Mouse (Mus musculus): ENCODE data around the gene Gm49358.

Gene Gm49358

DNA sequence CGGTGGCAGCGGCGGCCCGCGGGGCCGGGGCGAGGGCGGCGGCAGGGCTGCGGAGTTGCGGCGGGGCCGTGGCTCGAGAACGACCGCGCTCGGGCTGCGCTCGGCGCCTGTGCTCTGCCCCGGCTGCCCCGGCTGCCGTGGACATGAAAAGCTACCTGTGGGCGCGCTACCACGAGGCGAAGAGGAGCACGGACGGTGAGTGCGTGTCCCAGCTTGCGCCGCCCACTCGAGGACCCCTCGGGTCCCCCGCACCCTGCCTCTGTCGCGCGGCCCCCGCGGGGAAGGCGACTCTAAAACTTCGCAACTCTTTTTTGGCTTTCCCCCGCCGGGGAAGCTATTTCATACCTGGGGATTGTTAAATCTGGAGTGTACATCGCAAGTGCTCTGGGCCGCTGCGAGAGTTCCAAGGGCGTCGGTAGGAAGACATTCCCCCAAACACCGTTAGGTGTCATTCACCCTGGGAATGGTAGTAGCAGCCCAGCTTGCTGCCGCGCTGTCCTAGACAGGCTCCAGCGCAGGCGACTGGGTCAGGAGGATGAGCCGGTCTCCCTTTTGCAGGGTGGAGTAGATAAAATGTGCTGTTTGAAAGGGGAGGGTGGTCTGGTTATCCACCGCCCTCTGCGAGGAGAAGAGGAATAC lies 15.5 kb downstream of the Gm49358 start:
- DNase-seq = peak; percentile 36

DNA sequence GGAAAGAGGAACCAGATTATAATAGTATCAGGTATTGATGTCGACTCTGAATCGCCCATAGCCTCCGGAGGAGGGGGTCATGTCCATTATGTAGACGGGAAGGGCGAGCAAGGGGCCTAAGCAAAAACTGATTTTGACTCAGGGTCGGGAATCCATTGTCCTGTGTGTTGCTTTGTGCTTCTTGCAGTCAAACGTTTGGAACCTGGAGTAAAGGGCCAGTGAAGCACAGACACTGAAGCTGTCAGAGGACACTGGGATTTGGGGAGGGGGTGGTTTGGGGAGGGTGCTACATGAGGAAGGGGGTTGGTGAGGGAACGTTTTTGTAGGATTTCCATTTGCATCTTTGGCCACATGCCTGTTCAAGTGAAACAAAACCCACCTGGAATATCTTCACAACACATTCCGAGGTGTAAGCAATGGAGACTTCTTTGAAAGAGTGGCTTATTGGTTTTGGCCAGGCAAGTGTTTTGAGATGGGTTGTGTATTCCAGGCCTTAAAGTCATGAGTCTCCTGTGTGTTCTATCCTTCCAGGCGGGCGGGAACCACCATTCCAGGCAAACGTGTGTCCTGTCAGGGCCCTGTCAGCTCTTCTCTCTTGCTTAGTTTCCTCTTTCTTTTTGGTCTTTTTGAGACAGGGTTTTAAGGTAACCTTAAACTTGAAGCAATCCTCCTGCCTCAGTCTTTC lies 16.2 kb downstream of the Gm49358 start:
- no peak for DNase-seq

DNA sequence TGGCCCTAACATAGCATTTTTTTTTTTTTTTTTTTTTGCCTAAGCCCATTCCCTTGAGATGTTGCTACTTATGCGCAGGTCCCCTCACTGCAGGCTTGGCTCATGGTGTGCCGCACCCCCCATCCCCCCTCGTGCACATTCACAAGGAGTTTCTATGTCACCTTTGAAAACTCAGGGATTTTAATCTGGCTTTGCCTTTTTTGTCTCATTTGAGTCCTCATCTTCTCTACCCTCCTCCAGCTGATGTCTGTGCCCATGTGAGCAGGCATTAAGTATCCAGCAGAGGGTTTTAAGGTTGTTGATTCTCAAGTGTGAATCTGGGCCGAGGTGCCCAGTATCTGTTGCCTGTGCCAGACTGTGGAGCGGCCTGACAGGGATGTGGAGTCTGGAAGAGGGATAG lies 17.9 kb downstream of the Gm49358 start:
- DNase-seq = no peak

GRCm38 (mm10) chr10:86782656-86783055 lies 18.9 kb downstream of the Gm49358 start:
- DNase-seq = no peak

DNA sequence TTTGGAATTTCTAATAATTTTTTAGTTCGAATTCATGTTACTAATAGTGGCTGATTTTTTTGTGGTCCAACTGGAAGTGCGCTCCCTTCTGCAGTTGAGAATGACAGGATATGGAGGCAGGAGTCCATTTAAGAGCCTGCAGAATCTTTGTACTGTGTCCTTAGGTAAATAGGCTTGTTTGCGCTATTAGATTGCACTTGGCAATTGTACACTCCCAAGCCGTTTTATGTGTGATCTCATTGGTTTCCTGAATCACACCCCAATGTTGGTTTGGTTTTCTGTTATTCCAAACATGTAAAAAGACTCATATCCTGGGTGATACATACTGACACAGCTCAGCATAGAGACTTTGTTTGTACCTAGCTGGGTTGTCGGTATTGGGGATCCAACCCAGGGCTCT lies 19.8 kb downstream of the Gm49358 start:
- DNase-seq = no peak

GRCm38 (mm10) chr10:86784126-86784675 lies 20.4 kb downstream of the Gm49358 start:
- no peak for DNase-seq

GRCm38 (mm10) chr10:86785396-86785795 lies 21.6 kb downstream of the Gm49358 start:
- DNase-seq = peak; percentile 51

DNA sequence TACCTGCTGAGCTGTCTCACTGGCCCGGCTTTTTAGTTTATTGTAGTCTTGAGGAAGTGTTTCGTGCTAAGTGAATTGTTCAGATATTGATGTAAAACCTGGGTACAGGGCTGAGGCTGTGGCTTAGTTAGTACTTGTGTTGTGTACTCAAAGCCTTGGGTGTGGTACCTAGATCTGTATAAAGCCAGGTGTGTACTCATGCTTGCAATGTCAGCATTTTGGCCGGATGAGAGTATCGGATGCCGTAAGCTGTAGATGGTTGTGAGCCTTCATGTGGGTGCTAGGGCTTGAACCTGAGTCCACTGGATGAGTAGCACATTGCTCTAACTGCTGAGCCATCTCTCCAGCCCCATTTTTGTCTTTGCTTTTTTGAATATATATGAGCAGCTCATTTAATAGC lies 22.3 kb downstream of the Gm49358 start:
- DNase-seq = no peak

- DNase-seq = no peak
Observed at GRCm38 (mm10) chr10:86788193-86788592, 24.4 kb downstream of the Gm49358 start.

DNA sequence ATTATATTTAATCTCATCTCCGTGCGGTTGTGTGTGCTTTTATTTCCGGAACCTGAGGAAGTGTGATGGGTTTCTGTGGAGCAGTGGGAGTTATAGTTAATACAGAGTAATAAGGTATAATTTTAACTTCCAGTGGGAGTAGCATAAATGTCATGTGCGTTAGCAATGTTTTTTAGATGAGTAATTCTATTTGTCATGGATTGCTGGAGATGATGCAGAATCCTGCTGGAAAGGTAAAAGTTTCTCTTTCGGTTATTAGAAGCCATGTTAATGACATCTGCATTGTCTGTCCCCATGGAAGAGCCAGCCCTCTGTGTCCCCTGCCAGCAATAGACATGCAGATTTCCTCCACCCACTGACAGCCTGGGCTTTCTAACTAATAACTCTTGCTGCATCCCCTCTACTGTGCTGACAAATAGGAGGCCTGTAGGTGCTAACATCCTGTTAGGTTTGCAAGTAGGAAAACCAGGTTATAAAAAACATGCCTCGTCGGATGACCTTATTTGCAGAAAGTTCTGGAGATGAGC lies 25.4 kb downstream of the Gm49358 start:
- no peak for DNase-seq

DNA sequence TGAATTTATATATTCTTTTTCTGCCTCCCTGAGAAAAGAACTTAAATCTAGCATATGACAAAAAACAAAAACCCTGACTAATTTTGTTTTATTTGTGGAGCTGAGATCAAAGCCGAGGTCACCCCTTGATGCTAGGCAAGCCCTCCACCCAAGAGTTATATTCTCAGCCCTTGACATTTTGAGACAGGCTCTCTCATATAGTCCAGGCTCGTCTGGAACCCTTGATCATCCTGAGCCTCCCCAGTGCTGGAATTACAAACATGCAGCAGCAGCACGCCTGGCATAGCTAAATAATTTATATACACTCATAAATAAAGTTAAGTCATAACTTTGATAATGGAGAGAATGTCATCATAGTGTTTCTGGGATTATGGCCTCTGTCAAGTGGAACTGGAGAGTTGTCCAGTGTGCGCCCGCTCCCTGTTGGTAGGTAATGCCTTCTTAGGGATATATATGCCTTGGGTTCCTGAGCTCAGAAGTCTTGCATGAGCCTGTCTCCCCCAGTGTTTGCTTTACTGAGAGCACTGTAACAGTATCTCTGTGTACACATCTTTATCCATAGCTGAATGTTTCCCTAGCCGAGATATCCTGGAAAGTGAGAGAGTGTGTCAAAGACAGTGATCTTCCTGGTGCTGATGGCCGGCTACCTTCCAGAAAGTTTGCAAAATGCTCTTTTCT lies 27.9 kb downstream of the Gm49358 start:
- DNase-seq = no peak

DNA sequence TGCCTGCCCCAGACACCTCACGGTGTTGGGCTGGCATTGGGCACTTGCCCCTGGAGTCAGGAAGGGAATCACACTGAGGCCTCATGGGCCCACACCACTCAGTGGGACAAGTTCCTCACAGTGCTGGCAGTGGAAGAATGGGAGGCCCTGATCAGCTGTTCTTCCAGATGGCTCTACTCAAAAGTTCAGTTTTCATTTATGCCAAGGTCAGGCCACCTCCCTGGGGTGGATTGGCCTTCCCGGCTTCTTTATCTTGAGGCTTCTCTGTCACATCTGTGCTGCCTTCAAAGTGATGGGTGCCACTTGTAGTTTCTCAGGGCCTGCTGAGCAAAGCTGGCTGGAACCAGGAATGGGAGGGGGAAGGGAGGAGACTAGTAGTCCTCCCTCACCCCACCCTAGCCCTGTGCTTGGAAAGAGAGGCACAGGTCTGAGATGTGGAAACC lies 29.8 kb downstream of the Gm49358 start:
- DNase-seq = no peak

GRCm38 (mm10) chr10:86794196-86794595 lies 30.4 kb downstream of the Gm49358 start:
- no peak for DNase-seq

GRCm38 (mm10) chr10:86794794-86795535 lies 31.2 kb downstream of the Gm49358 start:
- no peak for DNase-seq

GRCm38 (mm10) chr10:86796073-86796741 lies 32.4 kb downstream of the Gm49358 start:
- DNase-seq = no peak

- no peak for DNase-seq
Observed at GRCm38 (mm10) chr10:86807362-86807761, 43.6 kb downstream of the Gm49358 start.

DNA sequence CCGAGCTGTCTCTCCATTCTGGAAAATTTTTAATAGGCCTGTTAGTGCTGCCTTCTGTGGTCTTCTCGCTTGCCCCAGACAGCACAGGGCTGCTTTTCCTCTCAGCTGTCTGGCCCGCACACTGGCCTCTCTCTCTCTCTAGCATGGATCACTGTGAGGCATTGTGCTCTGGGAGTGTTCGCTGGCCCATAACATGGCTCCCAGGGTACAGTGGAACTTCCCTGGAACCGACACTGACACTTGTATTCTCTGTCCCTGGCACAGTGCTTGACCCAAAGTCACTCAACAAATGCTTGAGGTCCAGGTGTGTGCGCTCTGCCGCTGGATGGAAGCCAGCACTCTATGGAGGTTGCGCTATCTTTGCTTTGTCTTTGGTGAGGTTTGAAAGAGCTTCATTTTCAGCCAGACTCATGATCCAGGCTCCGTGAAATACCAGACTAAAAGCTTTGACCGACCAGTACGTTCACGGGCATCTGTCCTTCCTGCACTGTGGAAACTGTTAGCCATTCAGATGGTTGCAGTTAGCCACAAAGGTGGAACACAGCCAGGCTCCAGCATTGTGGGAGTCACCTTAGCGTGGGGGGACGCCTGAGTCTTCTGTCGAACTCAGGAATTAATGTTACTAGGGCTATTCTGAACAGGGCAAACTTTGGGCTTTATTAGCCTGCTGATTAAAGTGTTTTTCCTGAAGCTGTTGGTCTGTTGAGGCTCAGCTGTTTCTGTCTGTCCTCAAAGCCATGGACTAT lies 44.4 kb downstream of the Gm49358 start:
- DNase-seq = no peak

- DNase-seq = no peak
Observed at GRCm38 (mm10) chr10:86810000-86810399, 46.2 kb downstream of the Gm49358 start.

- no peak for DNase-seq
Observed at GRCm38 (mm10) chr10:86810612-86811011, 46.8 kb downstream of the Gm49358 start.

DNA sequence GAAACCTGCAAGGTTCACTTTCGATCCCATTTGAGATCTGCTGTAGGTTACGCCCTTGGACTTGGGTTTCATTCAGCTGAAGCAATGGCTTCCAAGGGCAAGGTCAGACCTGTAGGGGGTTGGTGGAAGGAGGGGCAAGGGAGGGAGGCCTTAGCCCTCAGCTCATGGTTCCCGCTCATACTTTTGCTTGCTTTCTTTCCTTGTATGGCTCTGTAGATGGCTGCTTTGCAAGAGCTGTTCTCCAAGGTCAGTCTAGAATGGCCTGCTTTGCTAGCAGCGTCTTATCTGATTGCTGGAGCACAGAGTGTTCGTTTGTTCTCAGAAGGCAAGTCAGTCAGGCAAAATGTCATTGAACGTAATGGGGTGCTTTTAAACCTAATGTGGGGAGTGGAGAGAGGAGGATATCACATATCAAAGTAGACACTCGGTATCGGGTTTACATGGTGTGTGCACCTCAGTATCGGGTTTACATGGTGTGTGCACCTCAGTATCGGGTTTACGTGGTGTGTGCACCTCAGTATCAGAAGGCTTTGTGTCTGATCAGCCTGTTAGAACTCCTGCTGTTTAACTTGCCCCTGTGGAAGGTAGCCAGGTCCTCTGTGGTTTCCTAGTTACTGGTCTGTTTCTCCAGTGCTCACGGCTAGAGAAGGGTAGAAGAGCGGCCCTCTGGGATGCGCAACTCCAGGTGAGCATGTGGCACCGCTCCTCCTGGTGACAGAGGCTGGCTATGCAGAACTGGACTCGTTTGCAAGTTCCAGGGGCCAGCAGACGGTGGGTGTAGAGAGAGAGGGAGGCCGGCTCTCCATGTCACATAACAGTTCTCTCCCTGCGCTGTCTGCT lies 50.7 kb downstream of the Gm49358 start:
- peak; percentile 50 for DNase-seq

DNA sequence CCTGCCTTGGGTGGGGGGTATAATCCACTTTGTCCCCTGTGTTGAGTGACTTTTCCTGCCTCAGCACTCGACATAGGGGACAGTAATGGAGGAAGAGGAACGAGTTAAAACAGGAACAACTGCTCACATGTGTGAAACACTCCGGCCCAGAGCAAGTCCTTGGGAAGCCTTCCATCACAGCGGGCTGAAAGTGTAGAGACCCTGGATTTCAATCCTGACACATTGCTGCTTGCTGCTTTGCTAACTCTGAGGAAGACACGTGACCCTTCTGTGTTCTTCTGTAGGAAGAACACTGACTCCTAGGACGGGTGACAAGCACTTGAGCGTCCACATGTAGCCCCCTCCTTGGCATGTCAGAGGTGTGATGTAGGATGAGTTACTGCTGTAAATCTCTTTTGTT lies 51.4 kb downstream of the Gm49358 start:
- DNase-seq = no peak
